Mouse (Mus musculus): ENCODE measurements at regions not wholly inside any gene's neighbourhood (a gene's known extent, or its start where the extent isn't known, plus 50 kb on each side); places are given as distances from the start of the nearest gene placed in this dataset.

- TF ChIP-seq CTCF (conservative IDR thresholded peaks at IDR 0.05; ENCODE audit: insufficient read depth, insufficient read length, low read depth, low read length): no peak
- no peak for TF ChIP-seq POLR2A (IDR thresholded peaks at IDR 0.05; ENCODE audit: low read depth, low read length)
These were observed 50.4 kb upstream of the Flrt2 start for GRCm38 (mm10) chr12:95641628-95642027.

Data from kidney, adult 2 months (tissue).